Mouse (Mus musculus) spleen, postnatal 10 days (tissue): ENCODE measurements at regions not wholly inside any gene's neighbourhood (a gene's known extent, or its start where the extent isn't known, plus 50 kb on each side); places are given as distances from the start of the nearest gene placed in this dataset.

Experiments
- DNase-seq, 2 experiments: peaks; one replicate each; pipeline ENCODE4 v3.0.0; 2021 to 2022; ENCODE audit warnings: low spot score in 2 of 2

DNA sequence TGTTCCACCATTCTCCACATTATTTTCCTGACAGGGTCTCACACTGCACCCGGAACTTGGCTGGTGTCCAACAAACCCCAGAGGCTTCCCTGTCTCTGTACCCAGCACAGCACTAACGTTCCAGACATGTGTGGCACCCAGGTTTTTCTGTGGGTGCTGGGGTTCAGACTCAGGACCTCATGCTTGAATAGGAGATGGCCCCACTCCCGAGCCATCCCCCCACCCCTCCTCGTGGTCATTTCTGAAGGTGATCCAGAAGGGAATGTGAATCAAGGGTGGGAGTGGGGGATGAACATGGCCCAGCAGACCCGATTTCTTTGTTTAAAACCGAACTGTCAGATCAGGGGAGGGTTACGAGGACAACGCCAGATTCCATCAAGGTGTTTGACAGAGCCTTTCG lies 245.6 kb downstream of the Tbc1d1 start:
- peak in 1 of 2 experiments; percentile 9 for DNase-seq

DNA sequence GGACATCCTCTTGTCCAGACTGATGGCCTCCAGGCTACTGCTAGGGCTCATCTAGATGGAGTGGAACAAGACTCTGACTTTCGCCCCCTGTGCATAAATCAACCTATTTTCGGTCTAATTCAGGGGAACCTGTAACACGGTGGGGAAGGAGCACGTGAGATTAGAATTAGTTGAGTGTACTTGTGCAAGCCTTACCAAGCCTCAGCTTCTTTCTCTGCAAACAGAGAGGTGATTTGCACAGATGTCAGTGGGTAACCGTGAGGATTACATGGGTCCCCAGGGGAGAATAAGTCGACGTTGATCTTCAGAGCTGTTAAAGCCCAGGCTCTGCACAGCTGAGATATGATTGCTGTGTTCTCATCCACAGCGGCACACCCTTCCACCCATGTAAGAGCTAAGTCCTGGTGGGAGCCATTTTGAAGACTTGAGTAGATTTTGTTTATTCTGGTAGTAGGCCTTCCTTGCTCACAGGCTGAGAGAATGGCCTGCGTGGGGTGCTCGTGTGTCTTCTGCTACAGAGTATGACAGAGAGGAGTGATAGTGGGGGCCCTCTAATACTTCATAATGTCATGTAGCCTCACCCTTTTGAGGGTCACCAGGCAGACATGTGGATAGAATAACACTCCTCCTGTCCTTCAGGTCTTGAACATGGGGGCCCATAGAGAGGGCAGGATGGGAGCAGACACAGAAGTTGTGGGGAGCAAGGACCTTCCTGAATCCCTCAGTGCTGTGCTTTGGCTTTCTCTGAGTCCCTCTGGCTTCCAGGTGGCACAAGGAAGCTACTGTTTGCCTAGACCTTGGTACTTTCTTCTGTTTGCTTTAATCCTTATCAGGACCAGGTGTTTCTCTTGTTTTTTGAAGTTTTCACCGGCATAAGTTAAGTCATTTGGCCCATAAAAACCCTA lies 247.2 kb downstream of the Tbc1d1 start:
- DNase-seq, result peak in 1 of 2 experiments; percentile 13

DNA sequence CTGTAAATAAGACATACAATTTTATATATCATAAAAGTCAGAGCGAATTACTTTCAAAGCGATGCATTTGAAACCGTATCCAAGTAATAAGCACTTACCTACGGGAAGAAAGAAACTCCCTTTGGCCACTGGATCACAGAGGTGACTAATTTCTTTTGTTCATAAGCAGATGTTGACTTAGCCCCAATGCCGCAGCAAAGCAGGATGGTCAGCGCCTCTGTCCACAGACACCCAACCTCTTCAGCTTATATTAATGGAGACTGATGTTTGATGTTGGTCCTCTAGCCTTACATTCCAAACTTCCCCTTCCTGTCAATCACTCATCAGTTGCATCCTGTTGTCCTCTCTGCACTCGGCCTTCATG lies 247.9 kb downstream of the Tbc1d1 start:
- no peak for DNase-seq

DNA sequence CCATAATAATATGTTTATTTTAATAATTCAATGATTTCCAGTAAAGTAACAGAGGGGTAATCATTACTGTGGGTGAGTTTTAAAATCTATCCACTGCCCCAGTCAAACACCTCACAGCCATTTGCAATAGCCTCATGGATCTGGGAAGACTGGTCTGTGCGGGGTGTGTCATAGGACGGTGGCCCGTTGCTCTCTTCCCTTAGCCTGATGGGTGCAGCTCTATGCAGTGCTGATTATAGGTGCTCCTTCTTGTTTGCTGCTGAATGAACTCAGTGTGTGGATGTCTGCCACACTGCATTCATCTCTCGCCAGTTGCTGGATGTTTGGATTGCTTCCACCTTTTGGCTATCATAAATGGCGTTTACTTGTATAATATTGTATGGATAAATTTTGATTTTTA lies 248.4 kb downstream of the Tbc1d1 start:
- DNase-seq, result no peak

DNA sequence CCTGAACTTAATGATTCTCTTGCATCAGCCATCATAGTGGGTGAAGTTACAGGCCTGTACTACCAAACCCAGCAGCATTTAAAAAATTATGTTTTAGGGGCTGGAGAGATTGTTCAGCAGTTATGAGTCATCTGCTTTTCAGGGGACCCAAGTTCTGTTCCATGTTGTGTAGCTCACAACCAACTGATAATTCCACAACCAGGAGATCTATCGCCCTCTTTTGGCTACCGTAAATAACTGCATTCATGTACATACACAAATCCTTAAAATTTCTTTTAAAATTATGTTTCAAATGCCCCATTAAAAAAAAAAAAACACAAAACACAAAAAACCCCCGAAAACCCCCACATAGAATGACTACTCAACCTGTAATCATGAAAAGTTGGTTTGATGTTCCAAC lies 252.8 kb downstream of the Tbc1d1 start:
- no peak for DNase-seq

DNA sequence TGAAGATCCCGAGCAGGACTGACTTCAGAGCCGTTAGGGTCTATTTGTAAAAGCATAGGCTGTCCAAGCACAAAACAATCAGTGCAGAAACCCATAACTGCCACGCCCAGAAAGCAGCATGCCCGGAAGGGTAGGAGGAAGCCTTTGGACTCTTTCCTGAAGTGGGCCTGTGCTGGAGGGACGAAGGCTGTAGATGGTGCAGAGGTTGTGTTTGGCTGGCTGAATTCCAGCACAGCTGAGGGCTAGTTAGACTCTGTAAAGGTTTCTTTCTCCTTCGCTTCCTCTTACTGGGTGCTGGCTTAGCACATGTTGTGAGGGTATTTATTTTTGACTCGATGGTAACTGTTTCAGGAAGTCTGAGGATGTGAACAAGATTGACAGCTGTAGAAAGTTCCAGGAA lies 254.5 kb downstream of the Tbc1d1 start:
- no peak for DNase-seq

DNA sequence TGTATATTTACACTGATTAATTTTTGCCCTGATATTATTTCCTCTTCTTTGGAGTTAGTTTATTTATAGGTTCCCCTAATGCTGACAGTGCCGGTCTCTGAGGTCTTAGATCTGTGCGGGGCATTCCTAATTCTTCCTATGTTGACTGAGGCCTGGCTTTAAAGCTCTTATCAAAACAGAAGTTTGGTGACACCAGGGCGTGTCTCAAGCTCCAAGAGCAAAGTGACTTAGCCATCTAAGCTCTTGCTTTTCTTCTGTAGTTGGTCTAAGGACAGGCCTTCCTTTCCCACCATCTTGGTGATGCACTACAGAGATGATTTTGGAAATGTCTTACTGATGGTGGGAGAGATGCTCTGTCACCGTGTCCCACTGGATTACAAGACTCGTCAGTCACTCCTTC lies 258.4 kb downstream of the Tbc1d1 start:
- no peak for DNase-seq

DNA sequence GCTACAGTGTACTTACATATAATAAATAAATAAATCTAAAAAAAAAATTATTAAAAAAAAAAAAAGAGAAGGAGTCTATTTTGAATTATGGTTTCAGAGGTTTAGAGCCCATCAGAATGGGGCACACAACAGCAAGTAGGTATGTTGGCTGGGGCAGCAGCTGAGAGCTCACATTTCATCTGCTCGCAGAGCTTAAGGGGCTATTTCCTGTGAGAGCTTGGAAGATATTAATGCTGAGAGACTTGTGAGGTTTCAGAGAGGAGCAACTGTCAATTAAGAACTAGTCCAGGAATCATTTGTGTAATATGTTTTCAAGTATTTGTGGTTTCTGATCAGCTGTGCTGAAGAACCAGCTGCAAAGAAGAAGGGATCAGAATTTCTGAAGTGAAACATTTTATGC lies 263.3 kb downstream of the Tbc1d1 start:
- no peak for DNase-seq

DNA sequence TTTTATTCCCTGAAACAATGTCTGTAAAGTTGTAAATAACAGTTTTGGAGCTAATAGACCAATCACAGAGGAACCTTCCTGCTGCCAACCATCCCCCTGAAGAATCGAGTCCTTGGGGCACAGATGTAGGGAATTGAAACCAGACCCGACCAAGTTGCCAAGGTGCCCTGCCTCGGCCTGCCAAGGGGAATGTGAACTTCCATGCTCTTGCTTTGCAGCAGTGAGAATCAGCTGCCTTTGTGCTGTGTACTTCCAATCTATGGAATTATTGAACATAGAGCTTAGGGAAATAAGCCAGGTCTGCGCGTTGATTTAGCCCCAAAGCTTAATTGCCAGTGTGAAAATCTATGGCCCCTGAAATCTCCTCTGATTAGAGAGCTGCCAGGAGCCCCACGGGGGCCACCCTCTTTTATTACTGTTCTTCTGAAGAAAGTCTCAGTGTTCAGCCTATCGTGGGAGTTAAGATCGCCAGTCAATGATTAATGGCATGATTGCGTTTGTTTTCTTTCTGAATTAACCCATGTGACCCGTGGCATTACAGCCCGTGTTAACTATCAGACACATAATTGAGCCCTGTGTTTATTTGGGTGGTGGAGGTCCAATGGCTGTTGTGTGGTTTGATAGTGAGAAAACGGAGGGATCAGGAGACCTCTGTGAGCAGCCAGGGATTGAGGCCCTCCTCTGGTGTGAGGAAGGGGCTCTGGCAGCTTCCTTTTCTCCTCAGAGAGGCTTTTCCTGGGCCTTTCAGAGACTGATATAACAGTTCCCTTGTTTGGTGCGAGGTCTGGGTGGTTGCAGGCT lies 266.9 kb downstream of the Tbc1d1 start:
- no peak for DNase-seq

DNA sequence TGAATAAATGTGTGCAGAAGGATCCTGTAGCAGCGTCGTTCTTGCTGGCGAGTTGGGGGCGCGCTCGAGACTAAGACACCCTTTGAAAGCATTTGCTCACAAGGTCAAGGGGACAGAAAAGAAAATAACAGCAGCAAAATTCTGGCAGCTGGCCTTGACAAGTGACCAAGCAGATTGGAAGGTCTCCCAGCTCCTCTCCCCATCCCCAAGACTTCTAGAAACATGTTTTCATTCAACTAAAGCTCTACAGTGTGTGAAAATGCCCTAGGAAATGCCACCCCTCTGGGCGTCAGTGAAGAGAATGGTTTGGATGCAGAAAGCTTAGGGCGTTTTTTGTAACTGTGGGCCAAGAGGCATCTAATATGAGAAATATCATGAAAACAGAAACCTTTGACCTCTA lies 272.7 kb downstream of the Tbc1d1 start:
- no peak for DNase-seq

DNA sequence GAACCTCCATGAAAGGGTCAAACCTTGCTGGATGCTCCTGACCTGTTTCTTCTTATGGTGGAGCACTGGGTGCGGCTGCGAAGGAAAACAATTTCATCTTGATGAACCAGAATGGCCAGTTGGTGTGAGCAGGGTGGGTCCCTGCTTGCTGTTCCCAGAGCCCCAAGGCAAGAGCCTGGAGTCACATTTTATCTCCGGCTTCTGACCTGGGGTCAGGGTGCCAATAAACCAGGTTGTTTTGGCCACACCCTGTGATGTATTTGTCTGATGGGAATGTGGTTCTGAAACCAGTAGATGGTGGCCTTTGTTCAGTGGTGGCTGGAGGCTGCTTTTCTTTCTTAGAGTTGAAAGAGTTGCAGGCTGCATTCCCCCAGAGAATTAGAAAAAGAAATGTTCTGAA lies 274.4 kb downstream of the Tbc1d1 start:
- DNase-seq, result no peak

DNA sequence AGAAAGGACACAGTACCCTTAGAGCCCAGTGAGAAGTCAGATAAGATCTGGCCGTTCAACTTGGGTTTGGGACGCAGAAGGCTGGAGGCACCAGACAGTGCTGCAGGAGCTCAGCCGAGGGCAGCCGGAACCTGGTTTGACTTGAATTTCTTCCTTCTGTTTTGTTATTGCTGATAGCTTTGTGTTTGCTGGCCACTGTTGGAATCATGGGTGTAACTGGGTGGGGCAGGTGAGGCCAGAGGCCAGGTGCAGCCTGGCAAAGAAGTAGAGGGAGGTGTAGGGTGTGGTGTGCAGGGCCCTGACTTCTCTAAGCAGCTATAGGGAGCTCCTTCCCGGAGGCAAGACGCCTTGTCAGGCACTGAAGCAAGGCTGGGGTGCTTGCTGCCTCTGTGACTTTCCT lies 275.5 kb downstream of the Tbc1d1 start:
- no peak for DNase-seq

DNA sequence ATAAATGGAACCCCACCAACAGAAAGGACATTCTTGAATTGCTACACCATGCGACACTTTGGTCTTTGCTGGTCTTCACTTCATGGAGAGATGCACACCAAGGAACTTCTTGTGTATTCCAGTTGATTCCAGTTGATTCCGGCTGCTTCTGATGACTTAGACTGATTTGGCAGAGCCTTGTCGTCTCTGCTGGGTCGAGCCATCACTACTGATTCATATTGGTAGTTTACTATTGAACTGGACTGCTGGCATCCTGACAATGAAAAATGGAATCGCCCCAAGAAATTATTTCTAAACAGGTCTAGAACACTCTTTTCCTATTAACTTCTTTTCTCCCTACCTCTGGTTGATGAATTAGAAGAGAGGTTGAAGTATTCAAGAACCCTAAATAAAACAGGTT lies 277.7 kb downstream of the Tbc1d1 start:
- DNase-seq, result no peak

DNA sequence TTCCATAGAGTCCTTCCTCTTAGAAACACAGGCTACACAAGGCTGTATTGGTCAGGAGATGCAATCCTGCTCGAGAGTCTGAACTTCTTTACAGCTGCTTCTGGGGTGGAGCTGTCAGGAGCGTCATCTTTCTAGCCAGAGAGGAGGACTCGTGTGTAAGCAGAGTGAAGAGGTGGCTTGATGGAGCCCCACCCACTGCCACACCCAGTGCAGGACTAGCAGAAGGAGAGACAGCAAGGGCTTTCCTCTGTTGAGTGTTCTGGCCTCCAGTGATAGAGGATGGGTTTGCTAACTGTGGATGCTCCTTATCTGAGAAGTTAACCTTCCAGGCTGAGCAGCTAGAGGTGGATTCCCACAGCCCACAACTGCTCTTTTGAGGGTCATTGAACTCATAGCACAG lies 279.4 kb downstream of the Tbc1d1 start:
- peak; percentile 68 to 90 for DNase-seq

DNA sequence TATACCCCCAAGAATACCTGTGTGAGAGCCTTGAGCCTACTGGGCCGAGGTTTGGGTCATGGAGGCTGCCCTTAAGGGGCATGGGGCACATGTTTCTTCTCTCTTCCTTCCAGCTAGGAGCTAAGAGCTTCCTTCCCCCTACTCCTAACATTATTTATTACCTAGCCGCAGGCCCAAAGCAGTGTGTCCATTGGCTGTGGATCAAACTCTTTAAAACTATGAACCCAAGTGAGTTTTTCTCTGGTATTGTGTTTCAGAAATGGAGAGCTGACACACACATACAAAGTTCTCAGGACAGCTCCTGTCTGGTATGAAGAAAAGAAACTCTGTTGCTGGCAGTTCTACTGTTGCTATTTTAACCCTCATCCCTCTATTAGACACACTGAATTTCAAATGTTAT lies 279.9 kb downstream of the Tbc1d1 start:
- no peak for DNase-seq

DNA sequence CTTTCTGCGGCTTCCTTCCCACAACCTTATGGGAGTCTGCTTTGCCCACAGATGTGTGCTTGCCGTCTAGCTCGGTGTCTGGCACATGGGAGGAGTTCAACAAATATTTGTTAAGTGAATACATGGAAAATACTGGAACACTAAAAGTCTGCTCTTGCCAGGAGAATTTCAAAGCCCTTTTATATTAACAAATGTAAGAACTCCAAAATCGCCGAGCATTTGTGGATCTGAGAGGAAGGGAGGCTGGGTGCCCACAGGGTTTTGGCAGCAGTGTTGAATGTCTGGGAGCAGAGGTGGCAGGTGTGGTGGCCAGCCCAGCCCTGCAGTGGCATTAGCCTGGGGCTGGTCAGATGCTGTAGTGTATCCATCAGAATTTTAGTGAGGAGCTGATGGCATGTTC lies 281.6 kb downstream of the Tbc1d1 start:
- DNase-seq, result no peak

DNA sequence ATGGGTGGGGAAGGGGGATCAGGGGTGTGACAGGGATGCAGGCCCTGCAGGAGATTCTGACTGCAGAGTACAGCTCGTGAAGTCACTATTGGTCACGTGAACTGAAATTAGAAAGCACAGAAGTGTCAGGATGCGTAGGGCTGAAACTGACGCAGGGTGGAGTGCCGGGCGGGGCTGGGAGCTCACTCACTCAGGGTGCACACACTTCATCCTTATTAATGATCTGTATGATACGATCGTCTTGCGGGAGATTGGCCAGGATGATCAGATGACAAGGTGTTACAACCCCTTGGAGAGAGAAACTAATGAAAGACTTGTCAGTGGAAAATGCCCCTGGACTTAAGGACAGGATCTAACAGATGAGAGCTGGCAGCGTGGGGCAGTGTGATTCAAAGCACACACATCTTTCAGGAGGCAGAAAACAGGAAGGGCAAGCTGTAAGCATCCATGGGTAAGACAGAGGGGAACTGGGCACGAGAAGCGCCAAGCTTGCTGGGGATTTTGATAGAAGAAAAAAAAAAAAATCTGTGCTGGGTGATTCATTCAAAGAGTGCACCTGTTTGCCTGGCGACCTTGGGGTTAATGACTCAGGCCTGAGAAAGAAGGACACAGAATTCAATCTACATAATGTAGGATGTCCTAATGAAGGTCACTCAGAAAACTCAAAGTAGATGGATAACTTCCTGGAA lies 282.5 kb downstream of the Tbc1d1 start:
- peak in 1 of 2 experiments; percentile 42 for DNase-seq

DNA sequence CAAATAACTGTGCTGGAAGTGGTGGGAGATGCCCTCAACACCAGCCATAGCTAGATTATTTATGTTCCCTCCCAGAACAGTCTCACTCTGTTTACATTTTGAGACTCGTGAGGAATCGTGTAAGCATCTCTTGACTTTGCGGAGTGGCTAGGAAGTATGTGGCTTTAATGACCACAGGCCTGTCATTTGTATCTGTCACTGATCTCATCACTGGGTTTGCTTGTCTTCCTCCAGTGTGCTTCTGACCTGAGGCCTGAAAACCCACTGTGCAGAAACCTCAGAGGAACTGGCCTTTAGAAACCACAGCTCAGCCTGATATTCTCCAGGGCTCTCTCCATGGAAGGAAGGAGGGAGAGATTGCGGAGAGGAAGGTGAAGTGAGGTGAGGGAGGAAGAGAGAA lies 291.7 kb downstream of the Tbc1d1 start:
- no peak for DNase-seq

DNA sequence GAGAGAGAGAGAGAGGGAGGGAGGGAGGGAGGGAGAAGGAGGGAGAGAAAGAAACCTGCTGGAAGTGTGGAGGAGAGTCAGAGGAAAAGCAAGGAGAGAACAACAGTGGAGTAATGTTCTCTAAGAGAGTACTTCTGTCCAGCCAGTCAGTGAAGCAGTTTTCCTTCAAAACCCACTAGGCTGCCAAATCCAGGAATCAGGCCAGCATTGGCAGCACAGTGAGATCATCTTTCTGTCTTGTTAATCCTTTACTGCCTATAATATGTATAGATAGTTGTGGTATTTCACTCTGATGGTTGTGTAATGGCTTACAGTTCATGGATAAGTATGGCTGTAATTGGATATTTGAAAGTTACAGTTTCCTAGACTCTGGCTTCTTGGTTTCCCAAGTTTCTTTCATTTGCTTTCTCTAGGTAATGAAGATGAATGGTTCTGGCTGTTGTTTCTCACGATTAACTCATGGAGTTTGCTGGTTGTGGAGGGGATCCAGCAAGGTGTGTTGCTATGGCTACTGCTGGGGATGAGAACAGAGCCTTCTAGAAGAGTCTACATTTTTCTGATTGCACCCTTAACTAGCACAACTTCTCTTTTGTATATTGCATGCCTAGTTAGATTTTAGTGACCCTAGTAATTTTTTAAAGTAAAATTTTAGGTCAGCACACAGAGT lies 296.7 kb downstream of the Tbc1d1 start:
- DNase-seq, result no peak

DNA sequence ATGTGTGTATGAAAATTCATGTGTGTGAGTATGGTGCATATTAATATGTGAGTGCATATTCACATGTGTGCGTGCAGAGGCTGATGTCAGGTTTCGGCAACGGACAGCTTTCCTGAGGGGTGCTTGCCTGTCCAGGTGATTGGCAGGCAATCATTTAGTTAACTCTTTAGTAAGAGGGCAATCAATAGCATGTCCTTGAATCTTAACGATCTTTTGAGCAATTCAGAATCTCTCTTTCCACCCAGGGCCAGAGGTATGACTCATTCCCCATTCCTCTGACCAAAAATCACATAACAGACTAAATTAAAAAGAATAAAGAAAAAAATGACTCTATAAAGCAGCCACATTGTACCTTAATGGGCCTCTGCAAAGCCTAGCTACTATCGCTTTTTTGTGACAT lies 303.7 kb downstream of the Tbc1d1 start:
- DNase-seq, result no peak

DNA sequence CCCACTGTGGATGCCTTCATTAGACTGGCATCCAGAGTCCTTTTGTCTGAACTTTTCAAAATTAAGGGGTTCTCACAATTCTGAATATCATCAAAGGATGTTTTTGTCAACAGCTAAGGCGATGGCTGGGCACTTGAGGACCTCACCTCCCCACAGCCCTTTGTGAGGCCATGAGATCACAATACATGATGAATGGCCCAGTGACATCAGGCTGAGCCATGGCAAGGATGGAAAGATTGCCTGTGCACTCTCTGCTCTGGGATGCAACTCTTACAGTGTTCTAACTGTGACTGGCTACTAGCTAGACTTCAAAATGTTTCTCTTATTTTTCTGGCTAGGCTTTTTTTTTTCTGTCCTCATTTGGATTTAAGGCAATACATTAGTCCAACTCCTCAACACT lies 304.8 kb downstream of the Tbc1d1 start:
- DNase-seq, result no peak

DNA sequence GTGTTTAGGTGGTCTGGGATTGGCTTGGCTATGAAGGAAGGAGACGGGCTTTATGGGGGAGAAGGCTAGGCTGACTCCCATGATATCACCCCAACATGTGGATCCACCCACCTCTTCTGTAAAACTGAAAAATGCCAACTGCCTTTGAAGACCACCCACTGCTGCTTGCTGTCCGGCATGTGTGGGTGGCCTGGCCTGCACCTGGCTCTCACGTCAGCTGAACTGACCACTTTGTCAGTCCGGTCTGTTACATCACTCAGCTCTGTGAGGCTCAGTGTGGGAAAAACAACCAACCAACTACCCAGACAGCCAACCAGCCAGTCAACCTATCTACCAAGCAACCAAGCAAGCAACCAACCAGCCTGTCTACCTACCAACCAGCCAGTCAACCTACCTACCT lies 305.5 kb downstream of the Tbc1d1 start:
- no peak for DNase-seq
